Mouse (Mus musculus): ENCODE results near the gene Btbd9. TPM values are rescaled to one million over a fixed set of nuclear protein-coding genes. Genes with fewer than 3 reads are reported as not detected.
A peak's percentile ranks its signal among the peaks of the same experiment; 100 is the strongest.

Gene Btbd9
- total and polyA plus RNA-seq, 2 experiments from 2014 or later, result 85.5 to 138 TPM

DNA sequence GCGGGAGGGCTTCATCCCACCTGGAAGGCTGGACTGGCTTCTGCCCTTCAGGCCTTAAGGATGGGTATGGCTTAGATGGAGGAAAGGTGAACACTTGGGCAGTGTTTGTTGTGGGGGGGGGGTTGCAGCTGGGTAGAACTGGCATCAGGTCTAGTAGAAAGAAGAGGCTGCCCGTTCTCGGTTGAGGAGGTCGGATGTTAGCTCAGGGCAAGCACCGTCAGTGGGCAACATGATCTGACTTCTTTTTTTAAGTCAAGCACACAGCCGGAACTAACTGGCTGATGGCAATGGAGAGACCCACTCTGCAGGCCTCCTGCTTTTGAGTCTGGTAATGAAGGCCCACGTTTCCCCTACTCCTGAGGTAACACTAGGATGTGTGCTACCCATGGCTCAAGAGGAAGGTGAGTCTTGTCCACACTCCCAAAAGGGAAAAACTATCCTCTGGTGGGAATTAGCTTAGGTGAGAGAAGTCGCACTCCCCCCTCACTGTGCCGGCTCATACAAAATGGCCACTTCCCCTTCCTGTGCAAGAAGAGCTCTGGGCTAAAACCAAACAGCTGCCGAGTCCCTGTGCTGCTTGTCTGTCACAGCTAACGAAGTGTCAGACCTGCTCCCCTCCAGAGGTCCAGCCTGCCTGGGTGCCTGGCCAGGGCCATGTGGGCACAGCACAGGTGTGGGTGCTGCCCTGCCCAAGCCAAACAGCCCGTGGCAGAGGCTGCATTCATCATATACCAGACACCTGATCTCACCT, 378.8 kb downstream of the Btbd9 start:
- H3K36me3 ChIP-seq (ENCODE audit: insufficient read depth, low read length), result no peaks in the 10 kb centered on the region
- TF ChIP-seq CTCF (IDR thresholded peaks at IDR 0.05), result no peak
- no peak overlapping the region for H3K4me2 ChIP-seq (ENCODE audit: low read depth, low read length, poor library complexity, severe bottlenecking)
- H3K4me1 ChIP-seq (ENCODE audit: insufficient read depth, low read length), result peaks cover 28% of the 10 kb centered on the region
- no peaks in the 10 kb centered on the region for H3K27me3 ChIP-seq (ENCODE audit: insufficient read depth, low read length)
- no peak for ATAC-seq (ENCODE audit: low FRiP score)
- H3K27ac ChIP-seq (ENCODE audit: low read depth, low read length), result 0 out of 2 replicates have a peak overlapping the region, but pooled peaks have one; percentile 26
- no peak for DNase-seq (ENCODE audit: low spot score)
- no peak overlapping the region for H3K4me3 ChIP-seq (ENCODE audit: low read depth, low read length)
- 68% methylated on average over 12 of the region's 12 CpGs for WGBS
- no peak overlapping the region for H3K9ac ChIP-seq (replicated peaks; ENCODE audit: low read length, poor library complexity, severe bottlenecking)
- no peaks in the 10 kb centered on the region for H3K9me3 ChIP-seq (ENCODE audit: low read length)

DNA sequence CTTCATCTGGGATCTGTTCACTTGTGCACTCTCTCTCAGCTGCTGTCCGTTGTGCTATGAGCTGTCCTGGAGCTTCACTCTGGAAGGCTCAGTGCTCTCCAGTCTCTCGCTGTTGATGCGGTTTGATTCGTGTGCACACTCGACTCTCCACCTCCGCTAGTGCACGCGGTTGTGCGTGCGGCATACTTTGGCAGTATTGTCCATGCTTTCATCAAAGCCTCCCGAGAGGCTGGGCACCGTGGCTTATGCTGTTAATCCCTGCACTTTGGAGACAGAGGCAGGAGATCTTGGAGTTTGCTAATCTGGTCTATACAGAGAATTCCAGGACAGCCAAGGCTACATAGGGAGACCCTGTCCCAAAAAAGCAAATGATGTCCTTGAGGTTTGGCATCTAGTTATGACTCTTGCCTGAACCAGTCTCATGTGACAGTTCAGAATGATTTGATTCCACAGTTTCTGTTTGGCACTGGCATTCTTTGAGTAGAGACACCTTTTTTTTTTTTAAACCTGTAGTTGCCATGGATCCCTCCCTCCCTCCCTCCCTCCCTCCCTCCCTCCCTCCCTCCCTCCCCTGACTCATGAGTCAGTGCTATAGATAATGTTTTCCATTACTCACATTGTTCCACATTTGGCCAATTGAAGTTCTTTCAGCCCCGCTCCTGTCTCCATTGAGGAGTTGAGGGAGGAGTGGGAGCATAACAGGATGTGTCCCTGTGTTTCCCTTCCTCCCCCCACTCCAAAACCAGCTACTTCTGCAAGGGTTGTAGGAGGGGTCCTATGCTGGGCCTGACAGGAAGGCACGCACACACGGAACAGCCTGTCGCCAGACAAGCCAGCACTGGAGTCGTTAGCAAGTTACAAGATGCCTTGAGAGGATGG, 379.6 kb downstream of the Btbd9 start:
- Histone ChIP-seq H3K9me3 (ENCODE audit: low read length) (no peaks in the 10 kb centered on the region), H3K36me3 (ENCODE audit: insufficient read depth, low read length) (no peaks in the 10 kb centered on the region), H3K4me3 (ENCODE audit: low read depth, low read length) (no peak overlapping the region), H3K27ac (ENCODE audit: low read depth, low read length) (peak overlapping the region; percentile 27; the same call in 1 of the 2 replicates), H3K27me3 (ENCODE audit: insufficient read depth, low read length) (no peaks in the 10 kb centered on the region), H3K9ac (replicated peaks; ENCODE audit: low read length, poor library complexity, severe bottlenecking) (no peak overlapping the region), H3K4me1 (ENCODE audit: insufficient read depth, low read length) (peaks cover 25% of the 10 kb centered on the region), H3K4me2 (ENCODE audit: low read depth, low read length, poor library complexity, severe bottlenecking) (no peak overlapping the region)
- 40% methylated on average over 17 of the region's 17 CpGs for WGBS
- no peak for TF ChIP-seq CTCF (IDR thresholded peaks at IDR 0.05)
- DNase-seq (ENCODE audit: low spot score) (no peak), ATAC-seq (ENCODE audit: low FRiP score) (no peak)

DNA sequence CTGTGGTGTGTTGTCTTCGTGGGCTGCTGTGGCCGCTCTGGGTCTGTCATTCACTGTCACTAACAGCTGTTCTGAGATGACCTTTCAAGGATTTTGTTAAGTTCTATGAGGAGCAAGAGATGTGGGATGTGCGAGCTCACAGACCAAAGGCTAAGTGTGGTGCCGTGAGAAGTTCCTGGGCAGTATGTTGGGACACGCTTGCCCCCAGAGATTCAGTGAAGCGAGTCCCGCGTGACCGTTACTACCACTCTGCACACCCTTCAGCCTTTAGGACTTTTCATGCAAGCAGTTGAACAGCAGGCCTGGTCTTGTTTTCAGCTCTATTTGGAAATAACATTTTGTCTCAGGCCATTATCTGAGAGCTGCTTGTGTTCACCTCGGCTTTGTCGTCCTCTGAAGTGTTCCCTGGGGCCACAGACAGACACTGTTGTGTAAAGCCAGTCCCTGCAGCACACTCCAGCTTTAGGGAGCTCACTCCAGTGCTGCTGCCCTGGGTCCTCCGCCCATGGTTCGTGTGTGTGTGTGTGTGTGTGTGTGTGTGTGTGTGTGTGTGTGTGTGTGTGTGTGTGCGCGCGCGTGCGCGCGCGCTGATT, 380.6 kb downstream of the Btbd9 start:
- 73% methylated on average over 19 of the region's 21 CpGs for WGBS
- Histone ChIP-seq H3K27ac (ENCODE audit: low read depth, low read length) (no peak overlapping the region), H3K9ac (replicated peaks; ENCODE audit: low read length, poor library complexity, severe bottlenecking) (no peak overlapping the region), H3K36me3 (ENCODE audit: insufficient read depth, low read length) (no peaks in the 10 kb centered on the region), H3K4me3 (ENCODE audit: low read depth, low read length) (no peak overlapping the region), H3K4me1 (ENCODE audit: insufficient read depth, low read length) (peaks cover 25% of the 10 kb centered on the region), H3K27me3 (ENCODE audit: insufficient read depth, low read length) (no peaks in the 10 kb centered on the region), H3K9me3 (ENCODE audit: low read length) (no peaks in the 10 kb centered on the region), H3K4me2 (ENCODE audit: low read depth, low read length, poor library complexity, severe bottlenecking) (no peak overlapping the region)
- no peak for TF ChIP-seq CTCF (IDR thresholded peaks at IDR 0.05)
- DNase-seq (ENCODE audit: low spot score) (no peak), ATAC-seq (ENCODE audit: low FRiP score) (no peak)

DNA sequence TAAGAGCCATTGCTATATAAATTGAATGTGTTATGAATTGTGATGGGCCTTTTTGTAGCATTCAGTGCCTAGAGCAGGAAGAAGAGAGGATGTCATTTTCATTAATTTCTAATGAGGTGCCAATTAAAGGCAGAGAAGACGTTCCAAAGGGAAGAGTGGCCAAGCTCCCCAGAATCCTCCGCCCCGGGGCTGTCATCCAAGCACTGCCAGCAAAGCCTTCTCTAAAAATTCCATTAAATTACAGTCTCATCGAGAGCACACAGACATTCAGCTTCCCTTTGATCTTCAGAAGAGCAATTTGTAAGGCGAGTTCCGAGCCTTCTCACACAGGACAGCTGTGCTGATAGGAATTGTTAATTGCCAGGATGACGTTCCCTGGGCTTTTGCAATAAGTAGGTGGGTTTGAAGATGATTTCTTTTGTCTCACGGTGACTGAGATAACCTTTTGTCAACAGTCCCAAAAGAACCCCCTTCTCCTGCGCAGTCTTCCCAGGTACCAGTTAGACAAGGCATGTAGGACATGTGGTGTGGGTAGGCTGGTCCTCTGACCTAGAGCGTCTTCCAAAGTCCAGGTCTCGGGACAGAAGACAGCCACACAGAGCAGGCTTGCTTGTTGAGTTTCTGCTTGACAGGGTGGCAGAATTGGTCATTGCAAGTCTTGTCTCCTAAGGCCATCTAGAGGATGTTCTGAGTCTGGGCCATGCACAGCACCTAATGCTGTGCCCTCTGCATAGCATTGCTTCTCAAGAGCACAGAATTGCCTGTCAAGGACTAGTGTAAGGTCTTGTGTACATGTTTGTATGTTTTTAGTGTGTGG, 381.5 kb downstream of the Btbd9 start:
- Histone ChIP-seq H3K4me1 (ENCODE audit: insufficient read depth, low read length) (peaks cover 22% of the 10 kb centered on the region), H3K9ac (replicated peaks; ENCODE audit: low read length, poor library complexity, severe bottlenecking) (no peak overlapping the region)
- peak; percentile 36; the same call in 1 of the 2 replicates for ATAC-seq (ENCODE audit: low FRiP score)

DNA sequence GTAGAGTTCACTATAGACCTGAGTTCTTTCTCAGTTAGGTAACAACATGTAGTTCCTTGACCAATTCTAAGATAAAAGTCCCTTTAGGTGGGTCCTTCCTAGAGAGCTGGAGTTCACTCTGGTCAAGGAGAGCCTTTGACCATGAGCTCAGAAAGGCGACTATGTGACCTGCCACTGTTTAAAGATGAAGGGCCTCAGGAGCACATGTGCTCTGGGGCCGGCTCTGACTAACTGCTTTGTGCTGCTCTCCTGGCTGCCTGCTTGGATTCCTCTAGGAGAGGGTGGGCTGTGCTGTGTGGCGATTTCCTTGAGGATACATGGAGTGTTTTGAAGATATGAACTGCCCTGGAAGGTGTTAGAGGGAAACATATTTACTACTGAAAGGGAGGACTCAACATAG, 382.2 kb downstream of the Btbd9 start:
- Histone ChIP-seq H3K27ac (ENCODE audit: low read depth, low read length) (peak overlapping the region; percentile 65; the same call in 1 of the 2 replicates), H3K9ac (replicated peaks; ENCODE audit: low read length, poor library complexity, severe bottlenecking) (no peak overlapping the region), H3K4me2 (ENCODE audit: low read depth, low read length, poor library complexity, severe bottlenecking) (no peak overlapping the region), H3K4me1 (ENCODE audit: insufficient read depth, low read length) (peaks cover 22% of the 10 kb centered on the region), H3K36me3 (ENCODE audit: insufficient read depth, low read length) (no peaks in the 10 kb centered on the region), H3K4me3 (ENCODE audit: low read depth, low read length) (no peak overlapping the region), H3K27me3 (ENCODE audit: insufficient read depth, low read length) (no peaks in the 10 kb centered on the region), H3K9me3 (ENCODE audit: low read length) (no peaks in the 10 kb centered on the region)
- WGBS, result 32% methylated on average over 3 of the region's 3 CpGs
- TF ChIP-seq CTCF (IDR thresholded peaks at IDR 0.05), result no peak
- ATAC-seq (ENCODE audit: low FRiP score) (no peak), DNase-seq (ENCODE audit: low spot score) (no peak)

More for the DNA sequence above, 381.5 kb downstream of the Btbd9 start:
- H3K4me2 ChIP-seq (ENCODE audit: low read depth, low read length, poor library complexity, severe bottlenecking), result no peak overlapping the region
- no peak overlapping the region for H3K4me3 ChIP-seq (ENCODE audit: low read depth, low read length)
- no peaks in the 10 kb centered on the region for H3K9me3 ChIP-seq (ENCODE audit: low read length)
- H3K27me3 ChIP-seq (ENCODE audit: insufficient read depth, low read length), result no peaks in the 10 kb centered on the region
- TF ChIP-seq CTCF (IDR thresholded peaks at IDR 0.05), result peak; percentile 58
- WGBS, result 29% methylated on average over 11 of the region's 11 CpGs
- H3K36me3 ChIP-seq (ENCODE audit: insufficient read depth, low read length), result no peaks in the 10 kb centered on the region
- no peak for DNase-seq (ENCODE audit: low spot score)
- peak overlapping the region; percentile 65 for H3K27ac ChIP-seq (ENCODE audit: low read depth, low read length)

Data from midbrain, postnatal 0 days (tissue).